Mouse (Mus musculus) liver (tissue): Measurements from ENCODE around the gene Krtap12-1.
"Not testable (repeated sequence)": the region's sequence is repeated elsewhere in the genome, so short reads cannot be mapped to it uniquely, and the experiment has no call there.

ENCODE experiments used
- DNase-seq: peaks from one replicate; pipeline ENCODE4 v3.0.0-alpha.2; 2020; ENCODE audit warnings: mixed read lengths

Gene Krtap12-1

GRCm38 (mm10) chr10:77750686-77751085, 30.3 kb downstream of the Krtap12-1 start:
- DNase-seq, result not testable (repeated sequence)

GRCm38 (mm10) chr10:77751254-77751653, 30.9 kb downstream of the Krtap12-1 start, which contains the start of gene Gm9736:
TSS of gene Gm9736 (minus strand) at chr10:77751354.
- not testable (repeated sequence) for DNase-seq

DNA sequence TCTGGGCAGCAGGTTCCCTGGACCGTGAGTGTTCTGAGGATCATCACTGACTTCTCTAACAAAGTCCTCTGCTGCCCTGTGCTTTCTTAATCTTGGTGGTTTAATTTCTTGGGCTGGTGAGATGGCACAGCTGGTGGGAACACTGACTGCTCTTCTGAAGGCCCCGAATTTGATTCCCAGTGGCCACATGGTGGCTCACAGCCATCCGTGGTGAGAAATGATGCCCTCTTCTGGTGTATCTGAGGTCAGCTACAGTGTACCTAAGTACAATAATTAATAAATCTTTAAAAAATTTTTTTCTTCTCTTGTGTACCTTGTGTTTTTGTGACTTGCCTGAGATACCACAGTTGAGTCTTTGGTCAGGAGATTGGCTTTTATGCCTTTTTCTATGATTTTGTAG, 31.9 kb downstream of the Krtap12-1 start:
- not testable (repeated sequence) for DNase-seq

- no peak for DNase-seq
Observed at GRCm38 (mm10) chr10:77753448-77753847, 33.0 kb downstream of the Krtap12-1 start.

GRCm38 (mm10) chr10:77759582-77759981, 39.2 kb downstream of the Krtap12-1 start, which contains the start of gene Gm3233:
TSS of gene Gm3233 (minus strand) at chr10:77759682.
- not testable (repeated sequence) for DNase-seq

DNA sequence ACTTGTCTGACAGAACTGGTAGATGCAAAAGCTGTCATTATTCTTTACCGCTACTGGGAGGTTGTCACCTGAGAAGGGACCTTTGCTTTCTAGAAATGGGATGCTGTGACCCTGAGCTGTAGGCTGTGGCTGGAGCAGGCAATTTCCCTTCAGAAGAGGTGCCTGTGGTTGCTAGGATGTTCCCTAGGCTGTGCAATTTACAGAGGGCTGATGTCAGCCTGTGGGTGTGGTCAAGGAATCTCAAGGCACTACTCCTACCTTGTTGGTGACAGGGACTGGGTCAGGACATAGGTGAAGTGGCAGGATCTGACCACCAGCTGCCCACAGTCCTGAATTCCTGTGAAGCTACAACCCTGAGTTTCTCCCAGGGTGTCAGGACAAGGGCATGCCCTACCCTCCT, 49.3 kb downstream of the Krtap12-1 start:
- DNase-seq, result no peak
